7 mouse cellular contexts compared by ENCODE assay signal in the genomic region with DNA sequence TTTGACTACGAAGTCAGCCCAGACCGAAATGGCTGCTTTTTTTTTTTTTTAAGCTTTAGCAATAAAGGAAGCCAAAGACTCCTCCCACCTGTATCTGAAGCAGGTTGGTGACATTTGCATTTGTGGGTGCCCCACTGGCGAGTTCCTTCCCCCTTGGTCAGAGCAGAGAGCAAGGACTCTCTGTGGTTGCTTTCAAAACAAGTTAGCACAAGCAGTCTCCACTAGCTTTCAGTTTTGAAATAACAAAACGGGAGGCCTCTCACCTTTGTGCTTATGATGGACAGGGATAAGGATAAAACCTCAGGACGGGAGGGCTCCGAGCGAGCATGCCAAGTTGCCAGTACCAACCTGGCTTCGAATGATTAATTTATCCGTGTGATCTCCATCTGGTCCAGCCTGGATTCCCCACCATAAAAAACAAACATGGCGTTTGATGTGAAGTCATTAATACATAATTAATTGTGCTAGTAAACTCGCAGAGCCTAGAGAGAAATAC. TPM values are rescaled to one million over a fixed set of nuclear protein-coding genes. Genes with fewer than 3 reads are reported as not detected.
DNase-seq lines count a peak whose midpoint lies in the region; ATAC-seq and TF ChIP-seq lines count a peak whose summit lies in the region.

No protein-coding gene starts in this region.

- H3K36me3 ChIP-seq in forebrain, embryonic 16.5 days (ENCODE audit: control insufficient read depth, insufficient read depth), result no peaks in the 10 kb centered on the region
- no peaks in the 10 kb centered on the region for H3K36me3 ChIP-seq in limb, embryonic 14.5 days (ENCODE audit: control insufficient read depth, insufficient read depth, low read length)
- H3K36me3 ChIP-seq in midbrain, postnatal 0 days (ENCODE audit: insufficient read depth, low read length), result no peaks in the 10 kb centered on the region

- no peak for ATAC-seq in forebrain, embryonic 16.5 days
- no peak for ATAC-seq in limb, embryonic 14.5 days (ENCODE audit: low FRiP score, low read depth)
- ATAC-seq in midbrain, postnatal 0 days (ENCODE audit: low FRiP score), result no peak

- 16% methylated on average over 11 of the region's 11 CpGs for WGBS in forebrain, embryonic 16.5 days
- WGBS in limb, embryonic 14.5 days, result 20% methylated on average over 11 of the region's 11 CpGs
- 20% methylated on average over 11 of the region's 11 CpGs for WGBS in midbrain, postnatal 0 days

- peak overlapping the region; percentile 79; the same call in 1 of the 2 replicates for H3K9ac ChIP-seq in forebrain, embryonic 16.5 days (replicated peaks; ENCODE audit: low read depth, low read length)
- H3K9ac ChIP-seq in limb, embryonic 14.5 days (ENCODE audit: low read depth, low read length, severe bottlenecking), result no peak overlapping the region
- H3K9ac ChIP-seq in midbrain, postnatal 0 days (replicated peaks; ENCODE audit: low read length, poor library complexity, severe bottlenecking), result 0 out of 2 replicates have a peak overlapping the region, but pooled peaks have one; percentile 89

- TF ChIP-seq POLR2A in limb, embryonic 14.5 days (IDR thresholded peaks at IDR 0.05; ENCODE audit: borderline replicate concordance, extremely low read depth, insufficient read depth, insufficient read length), result no peak

- no peaks in the 10 kb centered on the region for H3K9me3 ChIP-seq in forebrain, embryonic 16.5 days (ENCODE audit: control insufficient read depth, low read length)
- H3K9me3 ChIP-seq in limb, embryonic 14.5 days (ENCODE audit: control insufficient read depth, low read length), result no peaks in the 10 kb centered on the region
- H3K9me3 ChIP-seq in midbrain, postnatal 0 days (ENCODE audit: low read length), result no peaks in the 10 kb centered on the region

- H3K4me1 ChIP-seq in forebrain, embryonic 16.5 days (replicated peaks; ENCODE audit: control insufficient read depth, insufficient read depth, low read length), result peaks cover 21% of the 10 kb centered on the region
- no peaks in the 10 kb centered on the region; the same call in none of the 2 replicates for H3K4me1 ChIP-seq in limb, embryonic 14.5 days (ENCODE audit: control insufficient read depth, insufficient read depth, low read length)
- H3K4me1 ChIP-seq in midbrain, postnatal 0 days (ENCODE audit: insufficient read depth, low read length), result no peaks in the 10 kb centered on the region

- peak overlapping the region; percentile 78 for H3K4me3 ChIP-seq in forebrain, embryonic 16.5 days (replicated peaks; ENCODE audit: low read length)
- H3K4me3 ChIP-seq in limb, embryonic 14.5 days (replicated peaks; ENCODE audit: low read length), result peak overlapping the region; percentile 65
- peak overlapping the region; percentile 87 for H3K4me3 ChIP-seq in midbrain, postnatal 0 days (ENCODE audit: low read depth, low read length)

- DNase-seq in A20 (ENCODE audit: low read depth, low spot score), result peak; percentile 91
- DNase-seq in CD4-positive, CD25-positive, alpha-beta regulatory T cell, adult 2 months (ENCODE audit: low read depth, low spot score), result peak; percentile 74
- DNase-seq in limb, embryonic 14.5 days (ENCODE audit: low spot score), result no peak
- DNase-seq in midbrain, postnatal 0 days (ENCODE audit: low spot score), result no peak
- DNase-seq in right cerebral cortex, postnatal 36 days (ENCODE audit: low spot score in 2 of 2), result no peak
- no peak for DNase-seq in right cerebral cortex, adult 18-20 months

- H3K27ac ChIP-seq in forebrain, embryonic 16.5 days (ENCODE audit: low read length), result no peak overlapping the region
- no peak overlapping the region for H3K27ac ChIP-seq in limb, embryonic 14.5 days (replicated peaks; ENCODE audit: low read depth, low read length)
- H3K27ac ChIP-seq in midbrain, postnatal 0 days (ENCODE audit: low read depth, low read length), result no peak overlapping the region

- no peak for TF ChIP-seq CTCF in midbrain, postnatal 0 days (IDR thresholded peaks at IDR 0.05)

- H3K27me3 ChIP-seq in forebrain, embryonic 16.5 days (replicated peaks; ENCODE audit: control insufficient read depth, insufficient read depth, low read length), result no peaks in the 10 kb centered on the region
- no peaks in the 10 kb centered on the region for H3K27me3 ChIP-seq in limb, embryonic 14.5 days (ENCODE audit: control insufficient read depth, insufficient read depth, low read length)
- no peaks in the 10 kb centered on the region for H3K27me3 ChIP-seq in midbrain, postnatal 0 days (ENCODE audit: insufficient read depth, low read length)

- H3K4me2 ChIP-seq in forebrain, embryonic 16.5 days (ENCODE audit: low read length), result peak overlapping the region; percentile 87
- H3K4me2 ChIP-seq in limb, embryonic 14.5 days (replicated peaks; ENCODE audit: low read depth, low read length, severe bottlenecking), result peak overlapping the region; percentile 90
- peak overlapping the region; percentile 81 for H3K4me2 ChIP-seq in midbrain, postnatal 0 days (ENCODE audit: low read depth, low read length, poor library complexity, severe bottlenecking)

RNA-seq across cellular contexts. Expression of a gene that starts 1.2 kb away (rescaled TPM):
- 33.3 and 35.7 TPM in 2 replicates for polyA plus RNA-seq in forebrain, embryonic 16.5 days (2015; fragmentation: Nextera tagmentation; extraction: Ambion mirVana)
- 10.6 and 12.3 TPM in 2 replicates for polyA plus RNA-seq in limb, embryonic 14.5 days (2012; rRNA removed)
- polyA plus RNA-seq in limb, embryonic 14.5 days (2014; fragmentation: Nextera tagmentation; extraction: Ambion mirVana), result 8.7 and 9.9 TPM in 2 replicates
- total RNA-seq in midbrain, postnatal 0 days (2014; rRNA removed), result 42.9 and 45.4 TPM in 2 replicates
- polyA plus RNA-seq in midbrain, postnatal 0 days (2015; fragmentation: Nextera tagmentation; extraction: Ambion mirVana), result 25.8 and 30.8 TPM in 2 replicates

RNA-seq across cellular contexts. Expression of a gene that starts 44.2 kb away (rescaled TPM):
- 3.0 and 4.9 TPM in 2 replicates for polyA plus RNA-seq in forebrain, embryonic 16.5 days (2015; fragmentation: Nextera tagmentation; extraction: Ambion mirVana)
- polyA plus RNA-seq in limb, embryonic 14.5 days (2012; rRNA removed), result 9.2 and 9.5 TPM in 2 replicates
- polyA plus RNA-seq in limb, embryonic 14.5 days (2014; fragmentation: Nextera tagmentation; extraction: Ambion mirVana), result 4.0 and 6.6 TPM in 2 replicates
- 0.27 and 9.8 TPM in 2 replicates for total RNA-seq in midbrain, postnatal 0 days (2014; rRNA removed)
- polyA plus RNA-seq in midbrain, postnatal 0 days (2015; fragmentation: Nextera tagmentation; extraction: Ambion mirVana), result 2.9 and 3.8 TPM in 2 replicates

RNA-seq across cellular contexts. Expression of a gene that starts 47.4 kb away (rescaled TPM):
- 2.3 and 2.4 TPM in 2 replicates for polyA plus RNA-seq in forebrain, embryonic 16.5 days (2015; fragmentation: Nextera tagmentation; extraction: Ambion mirVana)
- 0.90 and 2.1 TPM in 2 replicates for polyA plus RNA-seq in limb, embryonic 14.5 days (2012; rRNA removed)
- 2.2 and 2.4 TPM in 2 replicates for polyA plus RNA-seq in limb, embryonic 14.5 days (2014; fragmentation: Nextera tagmentation; extraction: Ambion mirVana)
- 6.0 TPM in 1 of 2 replicates, not detected in the other for total RNA-seq in midbrain, postnatal 0 days (2014; rRNA removed)
- 2.7 and 2.8 TPM in 2 replicates for polyA plus RNA-seq in midbrain, postnatal 0 days (2015; fragmentation: Nextera tagmentation; extraction: Ambion mirVana)

RNA-seq across cellular contexts. Expression of a gene that starts 57.4 kb away (rescaled TPM):
- 104 and 112 TPM in 2 replicates for polyA plus RNA-seq in forebrain, embryonic 16.5 days (2015; fragmentation: Nextera tagmentation; extraction: Ambion mirVana)
- polyA plus RNA-seq in limb, embryonic 14.5 days (2012; rRNA removed), result 44.2 and 54.9 TPM in 2 replicates
- 29.3 and 34.4 TPM in 2 replicates for polyA plus RNA-seq in limb, embryonic 14.5 days (2014; fragmentation: Nextera tagmentation; extraction: Ambion mirVana)
- 52.3 and 75.5 TPM in 2 replicates for total RNA-seq in midbrain, postnatal 0 days (2014; rRNA removed)
- polyA plus RNA-seq in midbrain, postnatal 0 days (2015; fragmentation: Nextera tagmentation; extraction: Ambion mirVana), result 54.3 and 56.2 TPM in 2 replicates

Comparison
In these comparisons a context has a peak if more than half of its experiments do, and no peak if none do; other contexts are left out.
1. DNase-seq: peak in A20 (single experiment) and CD4-positive, CD25-positive, alpha-beta regulatory T cell, adult 2 months (single experiment); none in limb, embryonic 14.5 days (single experiment), midbrain, postnatal 0 days (single experiment), right cerebral cortex, postnatal 36 days (0 of 2) and right cerebral cortex, adult 18-20 months (single experiment).
2. Peak in every context shown above with its lines, with median percentiles within 50 percentile points of each other: H3K4me2 ChIP-seq and H3K4me3 ChIP-seq.